Mouse (Mus musculus) olfactory bulb, adult 2 months (tissue): Measurements from ENCODE around the gene Daxx. TPM values are rescaled to one million over a fixed set of nuclear protein-coding genes. Genes with fewer than 3 reads are reported as not detected.

Source experiments
- H3K27ac ChIP-seq: fragments of 200-500 bp; 2 replicates; pipeline ENCODE4 v1.5.1; 2012; ENCODE audit warnings: low read depth, low read length; ENCODE audit not compliant: insufficient read depth
- H3K4me1 ChIP-seq: fragments of 200-500 bp; 2 replicates; pipeline ENCODE4 v1.6.1; 2012; ENCODE audit warnings: low read length; ENCODE audit not compliant: control insufficient read depth, insufficient read depth
- H3K4me3 ChIP-seq: fragments of 200-500 bp; 2 replicates; pipeline ENCODE4 v1.5.1; 2012; ENCODE audit warnings: mild to moderate bottlenecking, low read depth, low read length, moderate library complexity; ENCODE audit not compliant: insufficient read depth
- CTCF ChIP-seq: fragments of 200-500 bp; IDR thresholded peaks from 2 replicates; pipeline ENCODE4 v1.5.1; 2012; ENCODE audit warnings: low read depth, mild to moderate bottlenecking, low read length, moderate library complexity; ENCODE audit not compliant: insufficient read depth
- POLR2A ChIP-seq: fragments of 200-500 bp; IDR thresholded peaks from 2 replicates; pipeline ENCODE4 v1.6.1; 2012; ENCODE audit warnings: mild to moderate bottlenecking, low read depth, low read length, moderate library complexity; ENCODE audit not compliant: insufficient read depth
- WGBS: fragments of 180-500 bp; shearing (Covaris S2); methylation state at CpG from one replicate; pipeline ENCODE4 v1.1.7; 2018; 5-methylcytosine and 5-hydroxymethylcytosine counted together
- polyA plus RNA-seq: library from polyadenylated mRNA; stranded (reverse); fragments of >200 nt; gene quantifications from 2 replicates; pipeline ENCODE4 v1.2.4, GENCODE M21; 2012; ENCODE audit warnings: low replicate concordance; ENCODE audit not compliant: missing spikeins, insufficient read depth, insufficient read length

Gene Daxx
- polyA plus RNA-seq, 1 experiment, result not detected

DNA sequence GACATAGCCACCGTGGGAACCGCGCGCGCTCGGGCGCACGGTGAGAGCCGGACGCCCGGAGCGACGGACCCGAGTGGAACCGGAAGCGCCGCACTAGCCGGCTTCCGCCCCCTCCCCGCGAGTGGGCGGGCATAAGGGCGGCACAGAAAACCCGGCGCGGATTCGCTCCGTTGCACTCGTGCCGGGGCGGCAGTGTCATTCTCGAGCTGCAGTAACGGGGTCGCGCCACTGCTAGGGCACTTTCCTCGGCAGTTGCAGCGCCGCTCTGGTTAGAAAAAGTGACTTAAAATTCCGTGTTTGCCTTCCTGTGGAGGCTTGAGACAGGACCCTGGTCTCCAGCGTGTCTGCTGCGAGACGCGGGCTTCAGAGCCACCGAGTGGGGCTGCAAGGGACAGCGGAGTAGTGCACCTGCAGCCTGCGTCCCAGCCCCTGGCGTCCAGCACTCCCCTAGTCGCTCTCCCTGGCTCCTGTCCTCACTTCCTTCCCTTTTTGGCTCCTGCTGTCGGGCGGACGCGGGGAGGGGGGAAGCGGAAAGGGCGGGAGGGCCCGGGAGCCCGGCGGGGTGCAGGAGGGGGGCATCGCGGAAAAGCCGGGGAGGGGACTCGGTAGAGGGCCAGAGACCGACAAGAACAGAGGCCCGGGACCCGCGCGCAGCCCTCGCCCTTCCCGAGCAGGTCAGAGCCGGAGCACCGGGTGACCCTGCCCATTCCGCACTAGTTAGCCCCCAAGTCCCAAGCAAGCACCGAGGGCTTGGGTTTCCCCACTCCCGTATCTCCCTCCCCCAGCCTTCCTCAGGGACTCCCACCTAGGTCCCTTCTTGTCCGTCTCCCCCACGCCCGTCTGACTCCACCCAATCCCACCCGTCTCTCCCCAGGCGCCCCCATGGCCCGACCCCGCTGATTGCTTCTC, 20.4 kb downstream of the Daxx start, which contains the start of gene Rgl2:
Gene Rgl2 (plus strand): TSS at position 173 of the 909 bp plus-strand sequence.
- TF ChIP-seq CTCF (peak; percentile 56; the same call in 1 of the 2 replicates), POLR2A (no peak; the same call in 1 of the 2 replicates)
- H3K4me1 ChIP-seq, result peaks cover 12% of the 10 kb centered on the region
- H3K27ac ChIP-seq, result peak within 1 kb of the TSS; percentile 73
- under 1% methylated on average over 80 of the region's 80 CpGs for WGBS
- peak within 1 kb of the TSS; percentile 77 for H3K4me3 ChIP-seq

DNA sequence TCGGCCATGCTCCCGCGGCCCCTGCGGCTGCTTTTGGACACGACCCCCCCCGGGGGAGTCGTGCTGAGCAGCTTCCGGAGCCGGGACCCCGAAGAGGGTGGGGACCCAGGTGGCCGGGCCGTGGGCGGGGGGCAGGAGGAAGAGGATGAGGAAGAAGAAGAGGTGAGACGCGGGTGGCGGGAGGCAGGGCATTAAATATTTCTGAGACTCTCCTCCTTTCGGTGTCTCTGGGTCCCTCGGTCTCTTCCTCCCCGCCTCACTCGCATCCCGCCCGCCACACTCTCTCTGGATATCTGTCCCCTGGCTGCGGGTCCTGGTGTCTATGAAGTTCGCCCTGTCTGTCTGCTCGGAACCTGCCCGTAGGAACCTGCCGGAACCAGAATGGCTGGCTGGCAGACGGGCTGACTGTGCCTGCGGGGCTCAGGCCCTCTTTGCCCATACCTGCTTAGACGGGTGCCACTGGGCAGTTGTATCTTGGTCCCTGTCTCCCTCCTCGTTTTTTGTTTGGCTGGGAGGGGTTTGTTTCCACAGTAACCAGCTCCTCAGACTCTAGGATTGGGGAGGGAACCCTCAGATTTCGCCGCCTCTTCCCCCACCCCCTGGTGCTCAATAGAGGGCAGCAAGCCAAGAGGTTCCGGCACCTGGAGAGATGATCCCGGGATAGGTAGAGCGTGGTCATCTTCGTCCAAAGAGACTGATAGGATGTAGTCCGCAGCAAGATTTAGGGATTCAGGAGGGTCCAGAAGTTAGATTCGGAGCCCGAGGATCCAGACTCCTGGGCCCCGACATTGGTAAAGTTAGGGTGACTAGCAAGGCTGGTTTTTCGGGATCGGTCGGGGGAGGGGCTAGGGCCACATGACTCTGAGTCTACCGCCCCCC, 21.3 kb downstream of the Daxx start:
- peak overlapping the region; percentile 77 for H3K4me3 ChIP-seq
- no peak for TF ChIP-seq POLR2A
- no peak for TF ChIP-seq CTCF
- WGBS, result under 1% methylated on average over 45 of the region's 45 CpGs
- peak overlapping the region; percentile 42 for H3K27ac ChIP-seq
- H3K4me1 ChIP-seq, result peaks cover 12% of the 10 kb centered on the region

DNA sequence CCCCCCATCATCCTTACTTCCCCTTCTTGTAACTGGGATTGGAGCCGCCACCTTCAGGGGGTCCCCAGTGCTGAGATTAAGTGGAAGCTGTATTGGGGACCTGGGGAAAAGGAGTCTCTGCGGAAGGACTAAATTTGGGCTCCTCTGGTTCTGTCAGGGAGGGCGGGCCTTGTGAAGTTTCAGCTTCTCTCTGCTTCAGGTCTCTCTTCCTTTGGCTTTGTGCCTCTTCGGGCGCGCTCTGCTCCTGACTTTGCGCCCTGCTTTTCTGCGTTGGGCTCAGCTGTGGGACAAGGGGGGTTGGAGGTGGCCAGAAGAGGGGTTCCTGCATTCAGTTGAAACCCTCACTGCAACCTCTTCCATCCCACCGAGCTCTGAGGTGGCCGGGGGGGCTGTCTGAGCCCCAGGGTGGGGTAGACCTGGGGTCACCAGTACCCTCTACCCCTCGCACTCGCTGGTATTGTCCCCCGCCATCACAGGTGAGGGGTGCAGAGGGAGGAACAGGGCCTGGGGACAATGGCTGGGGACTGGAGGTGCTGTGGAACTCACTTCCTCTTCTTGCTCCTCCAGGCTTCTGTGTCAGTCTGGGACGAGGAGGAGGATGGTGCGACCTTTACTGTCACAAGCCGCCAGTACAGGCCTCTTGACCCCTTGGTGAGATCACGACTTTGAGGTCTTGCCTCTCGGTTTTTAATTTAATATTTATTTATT, 22.1 kb downstream of the Daxx start:
- WGBS, result 34% methylated on average over 18 of the region's 18 CpGs
- TF ChIP-seq CTCF (no peak), POLR2A (no peak)
- H3K4me1 ChIP-seq, result peaks cover 12% of the 10 kb centered on the region
- H3K4me3 ChIP-seq, result peak overlapping the region; percentile 77
- H3K27ac ChIP-seq, result no peak overlapping the region

DNA sequence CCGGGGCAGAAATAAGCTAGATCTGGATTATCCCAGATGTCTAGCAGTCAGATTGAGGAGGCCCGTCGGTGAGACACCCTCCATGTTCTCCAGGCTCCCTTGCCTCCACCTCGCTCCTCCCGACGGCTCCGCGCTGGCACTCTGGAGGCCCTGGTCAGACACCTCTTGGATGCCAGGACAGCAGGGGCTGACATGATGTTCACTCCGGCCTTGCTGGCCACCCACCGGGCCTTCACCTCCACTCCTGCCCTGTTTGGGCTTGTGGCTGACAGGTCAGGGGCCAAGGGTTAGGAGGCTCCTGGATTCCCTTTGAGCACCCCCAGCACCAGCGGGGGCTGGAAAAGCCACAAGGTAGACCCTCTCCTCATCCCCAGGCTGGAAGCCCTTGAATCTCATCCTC, 22.7 kb downstream of the Daxx start:
- Histone ChIP-seq H3K4me3 (no peak overlapping the region), H3K27ac (no peak overlapping the region), H3K4me1 (peaks cover 12% of the 10 kb centered on the region)
- WGBS, result 94% methylated on average over 11 of the region's 11 CpGs
- TF ChIP-seq CTCF (no peak), POLR2A (no peak)

DNA sequence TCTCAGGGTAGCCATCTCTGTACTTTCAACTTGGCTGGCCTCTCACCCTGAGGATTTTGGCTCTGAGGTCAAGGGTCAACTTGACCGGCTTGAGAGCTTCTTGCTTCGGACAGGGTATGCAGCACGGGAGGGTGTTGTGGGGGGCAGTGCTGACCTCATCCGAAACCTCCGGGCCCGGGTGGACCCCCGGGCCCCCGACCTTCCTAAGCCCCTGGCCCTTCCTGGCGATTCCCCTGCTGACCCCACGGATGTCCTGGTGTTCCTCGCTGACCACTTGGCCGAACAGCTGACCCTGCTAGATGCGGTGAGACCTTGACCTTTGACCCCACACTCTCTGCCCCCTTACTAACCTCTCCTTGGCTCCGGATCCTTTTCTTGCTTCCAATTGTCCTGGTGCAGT, 23.2 kb downstream of the Daxx start:
- 87% methylated on average over 14 of the region's 14 CpGs for WGBS

DNA sequence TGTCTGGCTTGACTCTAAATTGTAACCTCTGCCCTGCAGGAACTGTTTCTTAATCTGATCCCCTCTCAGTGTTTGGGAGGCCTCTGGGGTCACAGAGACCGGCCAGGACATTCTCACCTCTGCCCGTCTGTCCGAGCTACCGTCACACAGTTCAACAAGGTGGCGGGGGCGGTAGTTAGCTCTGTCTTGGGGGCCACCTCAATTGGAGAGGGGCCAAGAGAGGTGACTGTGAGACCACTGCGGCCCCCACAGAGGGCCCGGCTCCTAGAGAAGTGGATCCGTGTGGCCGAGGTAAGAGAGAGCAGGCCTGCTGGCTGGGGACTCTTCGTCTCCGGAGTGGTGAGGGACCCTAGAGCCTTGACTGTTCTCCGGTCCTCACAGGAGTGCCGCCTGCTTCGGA, 23.8 kb downstream of the Daxx start:
- peaks cover 12% of the 10 kb centered on the region for H3K4me1 ChIP-seq
- no peak overlapping the region for H3K4me3 ChIP-seq
- H3K27ac ChIP-seq, result no peak overlapping the region
- 92% methylated on average over 15 of the region's 15 CpGs for WGBS
- TF ChIP-seq POLR2A (no peak), CTCF (no peak)

More for the DNA sequence above, 23.2 kb downstream of the Daxx start:
- Histone ChIP-seq H3K27ac (no peak overlapping the region), H3K4me1 (peaks cover 12% of the 10 kb centered on the region), H3K4me3 (no peak overlapping the region)
- TF ChIP-seq CTCF, result no peak
- no peak for TF ChIP-seq POLR2A

DNA sequence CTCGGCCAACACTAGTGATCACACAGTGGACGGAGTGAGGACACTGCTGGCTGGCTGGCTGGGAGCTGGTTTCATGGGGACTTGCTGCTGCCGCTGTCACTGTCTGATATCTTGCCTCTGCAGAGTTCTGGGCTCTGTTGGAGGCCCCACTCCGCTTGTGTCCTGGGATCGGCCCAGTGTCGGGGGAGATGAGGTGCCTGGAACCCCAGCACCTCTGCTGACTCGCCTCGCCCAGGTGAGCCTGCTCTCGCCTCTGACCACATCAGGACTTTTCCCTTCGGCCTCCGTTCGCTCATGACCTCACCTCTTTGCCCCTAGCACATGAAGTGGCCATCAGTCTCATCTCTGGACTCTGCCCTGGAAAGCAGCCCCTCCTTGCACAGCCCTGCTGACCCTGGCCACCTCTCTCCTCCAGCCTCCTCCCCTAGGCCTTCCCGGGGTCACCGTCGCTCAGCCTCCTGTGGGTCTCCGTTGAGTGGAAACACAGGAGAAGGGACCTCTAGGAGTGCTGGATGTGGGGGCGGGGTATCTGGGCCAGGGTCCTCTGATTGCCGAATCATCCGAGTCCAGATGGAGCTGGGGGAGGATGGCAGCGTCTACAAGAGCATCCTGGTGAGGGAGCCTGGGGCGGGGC, 26.3 kb downstream of the Daxx start:
- H3K27ac ChIP-seq, result no peak overlapping the region
- peaks cover 18% of the 10 kb centered on the region for H3K4me1 ChIP-seq
- TF ChIP-seq CTCF (no peak), POLR2A (no peak)
- WGBS, result 91% methylated on average over 21 of the region's 21 CpGs
- no peak overlapping the region for H3K4me3 ChIP-seq

DNA sequence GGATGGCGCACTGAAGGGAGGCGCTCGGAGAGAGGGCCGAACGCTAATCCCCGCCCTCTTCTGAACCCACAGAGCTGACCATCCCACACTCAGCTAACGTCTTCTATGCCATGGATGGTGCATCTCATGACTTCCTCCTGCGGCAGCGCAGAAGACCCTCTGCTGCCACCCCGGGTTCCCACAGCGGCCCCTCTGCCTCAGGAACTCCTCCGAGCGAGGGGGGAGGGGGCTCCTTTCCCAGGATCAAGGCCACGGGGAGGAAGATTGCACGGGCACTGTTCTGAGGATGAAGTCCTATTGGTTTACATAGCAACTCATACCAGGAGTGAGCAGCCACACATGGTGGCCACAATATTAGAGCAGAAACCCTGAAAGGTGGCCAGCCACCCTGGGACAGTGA, 27.8 kb downstream of the Daxx start:
- H3K4me3 ChIP-seq, result no peak overlapping the region
- TF ChIP-seq POLR2A, result no peak
- TF ChIP-seq CTCF, result no peak
- H3K4me1 ChIP-seq, result peaks cover 20% of the 10 kb centered on the region
- H3K27ac ChIP-seq, result no peak overlapping the region
- 87% methylated on average over 15 of the region's 15 CpGs for WGBS

DNA sequence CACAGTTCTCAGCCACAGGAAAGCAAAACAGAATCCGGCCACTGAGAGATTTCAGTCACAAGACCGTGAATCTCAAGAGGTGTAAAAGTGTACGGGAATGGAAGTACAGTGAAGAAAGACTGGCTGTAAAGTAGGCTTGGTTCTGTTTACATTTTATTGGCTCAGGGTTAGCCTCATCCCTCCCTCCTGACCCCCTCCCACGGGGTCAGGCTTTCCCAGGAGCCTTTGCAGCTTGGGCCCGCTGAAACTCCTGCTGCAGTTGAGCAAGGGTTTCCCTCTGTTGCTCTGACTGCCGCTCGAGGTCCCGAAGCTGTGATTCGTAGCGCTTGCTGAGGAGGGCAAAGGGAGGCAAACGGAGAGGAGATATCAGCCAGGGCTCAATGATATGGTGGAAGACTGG, 29.6 kb downstream of the Daxx start:
- Histone ChIP-seq H3K27ac (no peak overlapping the region), H3K4me1 (peaks cover 20% of the 10 kb centered on the region), H3K4me3 (no peak overlapping the region)
- TF ChIP-seq CTCF (no peak), POLR2A (no peak)
- 78% methylated on average over 11 of the region's 11 CpGs for WGBS
